Mouse (Mus musculus) bone marrow macrophage, adult 2 months (primary cell): ENCODE results near the gene Nckap5.
"Not testable (repeated sequence)": the region's sequence is repeated elsewhere in the genome, so short reads cannot be mapped to it uniquely, and the experiment has no call there.

ENCODE experiments used
- CTCF ChIP-seq: IDR thresholded peaks from 2 replicates; pipeline ENCODE4 v1.5.1; 2012; ENCODE audit warnings: low read depth, mild to moderate bottlenecking, low read length, moderate library complexity
- POLR2A ChIP-seq: IDR thresholded peaks from 2 replicates; pipeline ENCODE4 v1.6.1; 2012; ENCODE audit warnings: mild to moderate bottlenecking, low read depth, low read length, borderline replicate concordance

GRCm38 (mm10) chr1:126773947-126774346 lies 56.7 kb downstream of the Nckap5 start:
- TF ChIP-seq CTCF, POLR2A: not testable (repeated sequence)
